ENCODE assay signal across 9 mouse cellular contexts in genomic region chr10:119615240-119615885, GRCm38 (mm10).
A peak's percentile ranks its signal among the peaks of the same experiment; 100 is the strongest.
DNase-seq lines count a peak whose midpoint lies in the region; ATAC-seq and TF ChIP-seq lines count a peak whose summit lies in the region.
"Had no signal": no experiment of that assay in that cellular context is flagged by ENCODE, and none has a peak within 500 bp of the region (broad histone marks: within the 10 kb centered on the region; RNA-seq: fewer than 3 reads in every experiment).

No protein-coding gene starts in this region.

- H3K4me1 ChIP-seq in ES-Bruce4 (ENCODE audit: control insufficient read depth, insufficient read depth, low read length): peaks cover 4% of the 10 kb centered on the region
- H3K4me1 ChIP-seq in hindbrain, embryonic 11.5 days (replicated peaks; ENCODE audit: control insufficient read depth, insufficient read depth, low read length): no peaks in the 10 kb centered on the region
- H3K4me1 ChIP-seq in stomach, embryonic 15.5 days: peaks cover 12% of the 10 kb centered on the region

- TF ChIP-seq CTCF in ES-Bruce4 (IDR thresholded peaks at IDR 0.05; ENCODE audit: low read depth, low read length): no peak

- peak; percentile 56 to 72 for DNase-seq in adrenal gland, postnatal 4 days (ENCODE audit: low spot score in 2 of 2)
- DNase-seq in frontal cortex, postnatal 25 days (ENCODE audit: low spot score in 2 of 2): peak; percentile 10 to 18
- DNase-seq in hindbrain, embryonic 11.5 days (ENCODE audit: low spot score): peak; percentile 46
- DNase-seq in layer of hippocampus, postnatal 10 days (ENCODE audit: low spot score in 2 of 2): peak; percentile 41 to 62
- peak; percentile 91 to 93 for DNase-seq in lung, postnatal 4 days

- H3K27me3 ChIP-seq in ES-Bruce4 (ENCODE audit: control insufficient read depth, insufficient read depth, low read length, poor library complexity, severe bottlenecking): no peaks in the 10 kb centered on the region
- no peaks in the 10 kb centered on the region for H3K27me3 ChIP-seq in hindbrain, embryonic 11.5 days (ENCODE audit: control insufficient read depth, insufficient read depth, low read length)
- no peaks in the 10 kb centered on the region for H3K27me3 ChIP-seq in stomach, embryonic 15.5 days (replicated peaks)

- H3K4me2 ChIP-seq in hindbrain, embryonic 11.5 days (replicated peaks; ENCODE audit: low read depth, low read length): no peak overlapping the region
- H3K4me2 ChIP-seq in stomach, embryonic 15.5 days: peak overlapping the region; percentile 35

- no peak overlapping the region for H3K9ac ChIP-seq in ES-Bruce4 (ENCODE audit: low read depth, poor library complexity, severe bottlenecking)
- no peak overlapping the region for H3K9ac ChIP-seq in hindbrain, embryonic 11.5 days (ENCODE audit: low read depth, low read length)
- H3K9ac ChIP-seq in stomach, embryonic 15.5 days: no peak overlapping the region

- WGBS in hindbrain, embryonic 11.5 days: 68% methylated on average over 14 of the region's 14 CpGs
- WGBS in stomach, embryonic 15.5 days: 69% methylated on average over 14 of the region's 14 CpGs

- H3K4me3 ChIP-seq in ES-Bruce4 (ENCODE audit: low read depth, low read length): no peak overlapping the region
- H3K4me3 ChIP-seq in hindbrain, embryonic 11.5 days (ENCODE audit: low read depth, low read length): no peak overlapping the region
- H3K4me3 ChIP-seq in stomach, embryonic 15.5 days (replicated peaks): no peak overlapping the region
- H3K4me3 ChIP-seq: myocyte had no signal

- H3K9me3 ChIP-seq in ES-Bruce4 (replicated peaks; ENCODE audit: control insufficient read depth, insufficient read depth, low read length, poor library complexity, severe bottlenecking): no peaks in the 10 kb centered on the region
- no peaks in the 10 kb centered on the region for H3K9me3 ChIP-seq in hindbrain, embryonic 11.5 days (ENCODE audit: control insufficient read depth, low read length)
- H3K9me3 ChIP-seq in stomach, embryonic 15.5 days: no peaks in the 10 kb centered on the region

- no peaks in the 10 kb centered on the region for H3K36me3 ChIP-seq in ES-Bruce4 (ENCODE audit: control insufficient read depth, insufficient read depth, low read length, poor library complexity, severe bottlenecking)
- H3K36me3 ChIP-seq in hindbrain, embryonic 11.5 days (ENCODE audit: control insufficient read depth, insufficient read depth, low read length): no peaks in the 10 kb centered on the region
- no peaks in the 10 kb centered on the region for H3K36me3 ChIP-seq in stomach, embryonic 15.5 days

- no peak overlapping the region for H3K27ac ChIP-seq in ES-Bruce4 (ENCODE audit: insufficient read depth, low read length)
- H3K27ac ChIP-seq in hindbrain, embryonic 11.5 days (ENCODE audit: low read depth, low read length): no peak overlapping the region
- 0 out of 2 replicates have a peak overlapping the region, but pooled peaks have one; percentile 40 for H3K27ac ChIP-seq in stomach, embryonic 15.5 days

- peak; percentile 25; the same call in 1 of the 2 replicates for ATAC-seq in hindbrain, embryonic 11.5 days (ENCODE audit: low FRiP score)
- ATAC-seq in stomach, embryonic 15.5 days (ENCODE audit: insufficient read depth, low FRiP score, low read depth): peak; percentile 93
- ATAC-seq in inflammation-experienced regulatory T-cells, adult 6 months: no peak

- no peak for TF ChIP-seq POLR2A in ES-Bruce4 (IDR thresholded peaks at IDR 0.05; ENCODE audit: insufficient read depth, low read length)

- TF ChIP-seq EP300 in ES-Bruce4 (IDR thresholded peaks at IDR 0.05; ENCODE audit: insufficient read depth, low read depth, low read length): peak; percentile 51; the same call in 1 of the 2 replicates

Comparison
In these comparisons a context has a peak if more than half of its experiments do, and no peak if none do; other contexts are left out.
1. DNase-seq: peak in every context shown above with its lines; median percentile 92 in lung, postnatal 4 days; 64 in adrenal gland, postnatal 4 days; 52 in layer of hippocampus, postnatal 10 days; 46 in hindbrain, embryonic 11.5 days; 14 in frontal cortex, postnatal 25 days.